Mouse (Mus musculus): ENCODE measurements at regions not wholly inside any gene's neighbourhood (a gene's known extent, or its start where the extent isn't known, plus 50 kb on each side); places are given as distances from the start of the nearest gene placed in this dataset.

- H3K4me1 ChIP-seq (ENCODE audit: insufficient read depth, low read depth, low read length) = no peaks in the 10 kb centered on the region
- no peak; the same call in 1 of the 2 replicates for ATAC-seq
- H3K4me2 ChIP-seq (replicated peaks; ENCODE audit: low read depth, low read length) = no peak overlapping the region
- no peaks in the 10 kb centered on the region for H3K9me3 ChIP-seq (ENCODE audit: low read length)
- no peak overlapping the region for H3K27ac ChIP-seq (ENCODE audit: low read length)
- H3K4me3 ChIP-seq (ENCODE audit: low read depth, low read length) = no peak overlapping the region
- TF ChIP-seq EP300 (IDR thresholded peaks at IDR 0.05) = no peak
- peak; percentile 87 for TF ChIP-seq CTCF (IDR thresholded peaks at IDR 0.05)
- H3K36me3 ChIP-seq (ENCODE audit: insufficient read depth, low read length) = no peaks in the 10 kb centered on the region
- WGBS = 88% methylated on average over 1 of the region's 1 CpGs
- DNase-seq (ENCODE audit: low spot score) = peak; percentile 37
- no peaks in the 10 kb centered on the region for H3K27me3 ChIP-seq (replicated peaks; ENCODE audit: insufficient read depth, low read length)
- no peak overlapping the region for H3K9ac ChIP-seq (replicated peaks; ENCODE audit: low read depth)
These were observed 94.9 kb upstream of the Tmc3 start for GRCm38 (mm10) chr7:83489790-83490189.

GRCm38 (mm10) chr7:83504996-83505645 lies 79.6 kb upstream of the Tmc3 start:
- Histone ChIP-seq H3K27ac (ENCODE audit: low read length) (no peak overlapping the region), H3K36me3 (ENCODE audit: insufficient read depth, low read length) (no peaks in the 10 kb centered on the region), H3K4me2 (replicated peaks; ENCODE audit: low read depth, low read length) (no peak overlapping the region), H3K4me3 (ENCODE audit: low read depth, low read length) (no peak overlapping the region), H3K27me3 (replicated peaks; ENCODE audit: insufficient read depth, low read length) (no peaks in the 10 kb centered on the region), H3K9me3 (ENCODE audit: low read length) (no peaks in the 10 kb centered on the region), H3K4me1 (ENCODE audit: insufficient read depth, low read depth, low read length) (no peaks in the 10 kb centered on the region), H3K9ac (replicated peaks; ENCODE audit: low read depth) (no peak overlapping the region)
- TF ChIP-seq CTCF (IDR thresholded peaks at IDR 0.05) = no peak
- TF ChIP-seq EP300 (IDR thresholded peaks at IDR 0.05) = no peak
- DNase-seq (ENCODE audit: low spot score) (no peak), ATAC-seq (no peak)
- WGBS = 71% methylated on average over 2 of the region's 2 CpGs

- WGBS = 24% methylated on average over 4 of the region's 4 CpGs
- Histone ChIP-seq H3K27ac (ENCODE audit: low read length) (no peak overlapping the region), H3K4me3 (ENCODE audit: low read depth, low read length) (no peak overlapping the region), H3K4me2 (replicated peaks; ENCODE audit: low read depth, low read length) (no peak overlapping the region), H3K27me3 (replicated peaks; ENCODE audit: insufficient read depth, low read length) (no peaks in the 10 kb centered on the region), H3K36me3 (ENCODE audit: insufficient read depth, low read length) (no peaks in the 10 kb centered on the region), H3K4me1 (ENCODE audit: insufficient read depth, low read depth, low read length) (no peaks in the 10 kb centered on the region), H3K9ac (replicated peaks; ENCODE audit: low read depth) (no peak overlapping the region), H3K9me3 (ENCODE audit: low read length) (no peaks in the 10 kb centered on the region)
- DNase-seq (ENCODE audit: low spot score) (peak; percentile 41), ATAC-seq (no peak; the same call in 1 of the 2 replicates)
- TF ChIP-seq EP300 (IDR thresholded peaks at IDR 0.05) (no peak), CTCF (IDR thresholded peaks at IDR 0.05) (no peak)
These were observed 68.4 kb upstream of the Tmc3 start for GRCm38 (mm10) chr7:83516295-83516694.

GRCm38 (mm10) chr7:83521511-83521910 lies 63.2 kb upstream of the Tmc3 start:
- Histone ChIP-seq H3K4me3 (ENCODE audit: low read depth, low read length) (no peak overlapping the region), H3K4me1 (ENCODE audit: insufficient read depth, low read depth, low read length) (no peaks in the 10 kb centered on the region), H3K27ac (ENCODE audit: low read length) (no peak overlapping the region), H3K36me3 (ENCODE audit: insufficient read depth, low read length) (no peaks in the 10 kb centered on the region), H3K27me3 (replicated peaks; ENCODE audit: insufficient read depth, low read length) (no peaks in the 10 kb centered on the region), H3K9me3 (ENCODE audit: low read length) (no peaks in the 10 kb centered on the region), H3K9ac (replicated peaks; ENCODE audit: low read depth) (no peak overlapping the region), H3K4me2 (replicated peaks; ENCODE audit: low read depth, low read length) (no peak overlapping the region)
- TF ChIP-seq CTCF (IDR thresholded peaks at IDR 0.05) = no peak
- no peak for TF ChIP-seq EP300 (IDR thresholded peaks at IDR 0.05)
- 75% methylated on average over 7 of the region's 7 CpGs for WGBS
- no peak for ATAC-seq
- DNase-seq (ENCODE audit: low spot score) = no peak
